Mouse (Mus musculus) brain, embryonic 14.5 days (tissue): Measurements from ENCODE around the gene Nrxn1.

ENCODE experiments used
- CTCF ChIP-seq: fragments of 200-500 bp; IDR thresholded peaks from 2 replicates; pipeline ENCODE4 v1.5.1; 2012; ENCODE audit warnings: inconsistent platforms, mild to moderate bottlenecking, moderate library complexity, borderline replicate concordance; ENCODE audit not compliant: insufficient read depth, insufficient read length; ENCODE audit errors: extremely low read depth
- POLR2A ChIP-seq: fragments of 200-500 bp; IDR thresholded peaks from 2 replicates; pipeline ENCODE4 v1.6.1; 2012; ENCODE audit warnings: mild to moderate bottlenecking, inconsistent platforms, borderline replicate concordance; ENCODE audit not compliant: poor library complexity, insufficient read depth, insufficient read length, severe bottlenecking; ENCODE audit errors: extremely low read depth

DNA sequence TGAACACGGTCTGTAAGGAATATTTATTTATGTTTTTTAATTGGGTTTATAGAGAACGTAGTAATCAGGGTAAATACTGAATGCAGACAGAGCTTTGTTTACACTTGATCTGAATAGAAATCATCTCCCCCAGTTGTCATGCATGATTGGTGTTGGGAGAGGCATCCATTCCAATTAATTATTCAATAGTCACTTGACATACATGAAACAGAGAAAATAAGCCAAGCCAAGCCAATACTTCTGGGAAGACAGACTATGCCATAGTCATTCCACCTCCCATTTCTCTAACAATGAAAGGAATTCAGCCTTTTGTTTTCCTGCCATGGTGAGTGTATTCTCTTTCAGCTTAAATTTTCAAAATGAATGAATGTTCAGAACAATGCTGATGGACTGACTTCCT lies 7.5 kb downstream of the Nrxn1 start:
- no peak for TF ChIP-seq CTCF
- no peak for TF ChIP-seq POLR2A
